Mouse (Mus musculus) heart, embryonic 13.5 days (tissue): ENCODE measurements around the gene Mgst1. TPM values are rescaled to one million over a fixed set of nuclear protein-coding genes. Genes with fewer than 3 reads are reported as not detected.

Experiments used
- ATAC-seq: fragments of 200-750 bp; cut with Nextera tagmentation; 2 replicates; pipeline ENCODE4 v1.8.0; 2017; ENCODE audit warnings: moderate TSS enrichment; ENCODE audit not compliant: insufficient number of reproducible peaks, low FRiP score, low TSS enrichment; ENCODE audit errors: extremely low read depth
- H3K27ac ChIP-seq: fragments of 300-500 bp; sonication (generic); replicated peaks from 2 replicates; pipeline ENCODE4 v1.5.1; 2015; ENCODE audit warnings: moderate library complexity, mild to moderate bottlenecking, inconsistent platforms
- H3K27me3 ChIP-seq: fragments of 300-500 bp; sonication (generic); replicated peaks from 2 replicates; pipeline ENCODE4 v1.6.1; 2015; ENCODE audit warnings: mild to moderate bottlenecking, inconsistent platforms
- H3K36me3 ChIP-seq: fragments of 300-500 bp; sonication (generic); 2 replicates; pipeline ENCODE4 v1.6.1; 2015; ENCODE audit warnings: mild to moderate bottlenecking, inconsistent platforms
- H3K4me1 ChIP-seq: fragments of 300-500 bp; sonication (generic); 2 replicates; pipeline ENCODE4 v1.6.1; 2015; ENCODE audit warnings: inconsistent platforms
- H3K4me2 ChIP-seq: fragments of 300-500 bp; sonication (generic); 2 replicates; pipeline ENCODE4 v1.6.1; 2015; ENCODE audit warnings: inconsistent platforms, mild to moderate bottlenecking, moderate library complexity
- H3K4me3 ChIP-seq: fragments of 300-500 bp; sonication (generic); 2 replicates; pipeline ENCODE4 v1.5.1; 2015; ENCODE audit warnings: moderate library complexity, mild to moderate bottlenecking, inconsistent platforms
- H3K9ac ChIP-seq: fragments of 300-500 bp; sonication (generic); 2 replicates; pipeline ENCODE4 v1.6.1; 2015; ENCODE audit warnings: inconsistent platforms, mild to moderate bottlenecking, moderate library complexity
- H3K9me3 ChIP-seq: fragments of 300-500 bp; sonication (generic); 2 replicates; pipeline ENCODE4 v1.6.1; 2016; ENCODE audit warnings: inconsistent platforms
- WGBS: fragments of 180-500 bp; shearing (Covaris S2); methylation state at CpG from one replicate; pipeline ENCODE4 v1.1.7; 2015; ENCODE audit warnings: mixed read lengths; 5-methylcytosine and 5-hydroxymethylcytosine counted together
- polyA plus RNA-seq: library from polyadenylated mRNA; unstranded; fragments of >200 nt; fragmentation: Nextera tagmentation; extraction: Ambion mirVana; gene quantifications from 2 replicates; pipeline ENCODE4 v1.2.1, GENCODE M21; 2015

Gene Mgst1
- polyA plus RNA-seq, 1 experiment from 2014 or later, result 103 TPM

DNA sequence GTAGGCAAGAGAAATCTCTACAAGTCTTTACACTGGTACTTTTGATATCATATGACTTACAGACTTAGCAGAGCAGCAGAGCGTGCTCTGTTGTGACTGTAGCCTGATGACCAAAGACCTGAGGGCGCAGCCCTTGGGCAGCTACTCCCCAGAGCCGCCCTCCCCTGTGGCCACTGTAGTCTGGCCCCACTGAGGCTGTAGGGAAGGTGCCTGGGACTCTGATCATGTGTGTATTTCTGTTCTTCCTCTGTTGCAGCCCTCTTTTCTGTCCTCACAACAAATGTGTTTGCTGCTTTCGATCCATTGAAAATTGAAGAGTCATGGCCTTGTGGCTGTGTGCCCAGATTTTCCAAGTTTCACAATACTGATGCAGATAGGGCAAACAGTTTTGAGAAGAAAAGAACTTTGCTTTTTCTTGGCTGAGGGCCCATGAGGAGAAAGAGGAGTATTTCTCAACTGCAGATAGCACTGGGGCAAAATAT is 1.0 kb downstream of the Mgst1 start:
- peaks cover 28% of the 10 kb centered on the region for H3K4me1 ChIP-seq
- peak overlapping the region; percentile 66 for H3K4me3 ChIP-seq
- no peaks in the 10 kb centered on the region for H3K36me3 ChIP-seq
- peak overlapping the region; percentile 83 for H3K9ac ChIP-seq
- no peaks in the 10 kb centered on the region for H3K27me3 ChIP-seq
- ATAC-seq, result no peak
- no peaks in the 10 kb centered on the region for H3K9me3 ChIP-seq
- H3K27ac ChIP-seq, result peak overlapping the region; percentile 78
- WGBS, result 45% methylated on average over 4 of the region's 4 CpGs
- peak overlapping the region; percentile 82 for H3K4me2 ChIP-seq

DNA sequence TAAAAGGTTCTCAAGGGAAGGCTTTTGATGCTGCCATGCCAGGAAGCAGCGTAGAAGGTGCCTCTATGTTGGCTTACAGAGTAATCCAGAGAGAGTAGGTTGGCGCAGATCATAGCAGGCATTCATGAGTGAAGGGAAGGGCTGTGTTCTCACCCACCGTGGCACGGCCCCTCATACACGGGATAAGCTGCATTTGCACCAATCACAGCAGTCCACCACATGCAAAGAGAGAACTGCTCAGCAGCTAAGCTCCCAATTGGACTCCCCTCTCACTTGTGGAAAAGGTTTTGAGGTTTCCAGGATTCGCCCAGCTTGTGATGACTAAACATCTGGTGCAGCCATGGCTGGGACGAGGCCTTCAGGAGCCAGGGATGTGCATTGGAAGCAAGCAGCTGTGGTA is 2.5 kb downstream of the Mgst1 start:
- Histone ChIP-seq H3K27me3 (no peaks in the 10 kb centered on the region), H3K9me3 (no peaks in the 10 kb centered on the region), H3K27ac (no peak overlapping the region), H3K9ac (no peak overlapping the region), H3K36me3 (no peaks in the 10 kb centered on the region), H3K4me2 (peak overlapping the region; percentile 13; the same call in 1 of the 2 replicates), H3K4me3 (no peak overlapping the region), H3K4me1 (peaks cover 28% of the 10 kb centered on the region)
- ATAC-seq, result no peak
- whole genome bisulfite sequencing, result 83% methylated on average over 7 of the region's 7 CpGs

DNA sequence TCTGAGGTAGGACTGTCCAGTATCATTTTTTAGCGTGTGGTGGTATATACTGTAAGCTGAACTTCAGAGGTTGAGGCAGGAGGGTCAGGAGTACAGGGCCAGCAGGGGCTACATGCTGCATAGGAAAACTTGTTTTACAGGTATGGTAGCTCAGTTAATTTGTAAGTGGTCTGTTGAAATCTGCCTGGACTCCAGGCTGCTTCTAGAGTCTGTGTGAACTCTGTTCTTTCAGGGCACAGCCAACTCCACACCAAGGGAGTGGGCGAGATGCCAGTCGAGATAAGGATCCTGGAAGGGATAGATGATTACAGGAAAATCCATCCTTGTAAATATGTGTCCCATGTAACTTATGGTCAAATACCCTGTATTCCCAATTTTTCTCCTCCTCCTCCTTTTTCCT is 3.3 kb downstream of the Mgst1 start:
- H3K4me3 ChIP-seq, result no peak overlapping the region
- H3K4me2 ChIP-seq, result peak overlapping the region; percentile 13
- no peak overlapping the region for H3K9ac ChIP-seq
- no peak overlapping the region for H3K27ac ChIP-seq
- 61% methylated on average over 3 of the region's 3 CpGs for WGBS
- no peak for ATAC-seq
- H3K4me1 ChIP-seq, result peaks cover 28% of the 10 kb centered on the region
- H3K36me3 ChIP-seq, result no peaks in the 10 kb centered on the region
- no peaks in the 10 kb centered on the region for H3K9me3 ChIP-seq
- H3K27me3 ChIP-seq, result no peaks in the 10 kb centered on the region

DNA sequence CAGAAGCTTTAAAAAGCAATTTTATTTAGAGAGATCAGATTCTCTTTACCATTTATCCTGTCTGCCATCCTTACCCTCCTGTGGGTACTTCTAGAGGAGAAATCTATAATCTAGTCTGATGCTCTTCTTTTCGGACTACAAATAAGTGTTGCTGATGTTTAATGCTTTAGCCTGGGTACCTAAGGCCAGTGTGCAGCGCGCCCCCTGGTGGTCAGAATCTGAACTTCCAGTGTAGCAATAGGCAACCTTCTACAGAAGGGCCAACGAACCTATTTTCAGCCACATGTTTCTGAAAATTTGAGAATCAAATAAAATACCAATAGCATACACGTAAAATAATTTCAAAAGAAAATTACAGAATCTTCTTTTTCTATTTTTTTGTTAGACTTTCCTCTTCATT is 13.0 kb downstream of the Mgst1 start:
- Histone ChIP-seq H3K27me3 (no peaks in the 10 kb centered on the region), H3K4me1 (no peaks in the 10 kb centered on the region), H3K9me3 (no peaks in the 10 kb centered on the region; the same call in 1 of the 2 replicates), H3K4me2 (no peak overlapping the region), H3K27ac (no peak overlapping the region), H3K36me3 (peaks cover 27% of the 10 kb centered on the region), H3K4me3 (no peak overlapping the region), H3K9ac (no peak overlapping the region)
- WGBS, result 23% methylated on average over 5 of the region's 5 CpGs
- no peak for ATAC-seq

DNA sequence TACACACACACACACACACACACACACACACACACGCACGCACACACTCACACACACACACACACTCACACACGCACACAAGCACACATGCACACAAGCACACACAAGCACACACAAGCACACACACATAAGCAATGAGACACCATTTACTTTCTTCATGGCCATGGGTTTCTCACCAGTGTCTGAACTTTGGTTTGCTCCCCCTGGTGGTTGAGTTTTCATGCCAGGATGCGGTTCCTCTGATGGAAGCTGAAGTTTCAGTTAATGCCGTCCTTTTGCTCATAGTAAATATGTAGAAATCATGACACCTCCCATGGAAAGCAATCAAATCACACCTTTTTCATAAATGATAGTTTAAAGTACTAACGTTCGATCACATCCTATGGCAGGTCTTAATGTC is 23.8 kb downstream of the Mgst1 start:
- Histone ChIP-seq H3K4me3 (no peak overlapping the region), H3K4me2 (no peak overlapping the region), H3K9ac (no peak overlapping the region), H3K4me1 (peaks cover 5% of the 10 kb centered on the region; the same call in 1 of the 2 replicates), H3K27me3 (no peaks in the 10 kb centered on the region), H3K36me3 (no peaks in the 10 kb centered on the region), H3K9me3 (no peaks in the 10 kb centered on the region), H3K27ac (no peak overlapping the region)
- ATAC-seq, result no peak
- 75% methylated on average over 7 of the region's 7 CpGs for WGBS

DNA sequence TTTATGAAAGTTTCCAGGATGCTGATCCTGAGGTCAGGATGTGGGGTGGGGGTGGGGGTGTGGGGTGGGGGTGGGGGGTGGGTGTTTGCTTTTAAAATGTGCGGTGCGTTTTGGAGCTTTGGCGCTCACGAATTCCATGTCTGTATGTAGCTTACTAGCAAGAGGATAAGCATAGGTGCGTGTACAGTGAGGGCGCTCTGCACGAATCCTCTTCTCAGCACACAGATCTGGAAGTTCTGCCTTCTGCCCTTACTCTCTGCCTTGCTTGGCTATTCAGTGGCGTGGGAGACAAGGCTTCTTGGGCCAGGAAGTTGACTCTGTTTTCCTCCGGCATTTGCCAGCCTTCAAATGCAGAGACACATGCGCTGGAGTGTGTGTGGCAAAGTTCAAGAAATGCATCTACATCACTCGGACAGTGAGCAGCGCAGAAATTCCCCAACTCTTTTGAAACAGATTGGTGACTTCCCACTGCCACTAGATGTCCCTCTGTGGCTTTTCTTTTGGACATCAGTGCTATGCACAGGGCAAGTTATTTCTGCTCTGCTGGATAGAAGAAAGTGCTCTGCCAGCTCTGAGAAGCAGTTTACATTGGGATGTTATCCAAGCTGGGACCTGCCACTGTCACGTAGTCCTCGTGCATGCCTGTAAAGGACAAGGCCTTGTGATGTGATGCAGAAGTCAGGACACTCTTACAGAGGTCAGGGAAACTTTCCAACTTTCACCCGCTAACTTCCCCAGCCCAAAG is 31.5 kb downstream of the Mgst1 start:
- Histone ChIP-seq H3K4me3 (no peak overlapping the region), H3K9me3 (no peaks in the 10 kb centered on the region), H3K4me1 (no peaks in the 10 kb centered on the region), H3K9ac (no peak overlapping the region), H3K27ac (no peak overlapping the region), H3K36me3 (no peaks in the 10 kb centered on the region), H3K4me2 (no peak overlapping the region), H3K27me3 (no peaks in the 10 kb centered on the region)
- ATAC-seq, result no peak
- WGBS, result 50% methylated on average over 15 of the region's 15 CpGs

Other genes with a start within 250 kb of the Mgst1 start
- gene Slc15a5, start 60.4 kb upstream of the Mgst1 start, polyA plus RNA-seq, result 0.22 TPM in 1 of 2 replicates, not detected in the other